Mouse (Mus musculus): ENCODE measurements around the gene En1. TPM values are rescaled to one million over a fixed set of nuclear protein-coding genes. Genes with fewer than 3 reads are reported as not detected.

En1 gene
- total RNA-seq (2023): not detected

DNA sequence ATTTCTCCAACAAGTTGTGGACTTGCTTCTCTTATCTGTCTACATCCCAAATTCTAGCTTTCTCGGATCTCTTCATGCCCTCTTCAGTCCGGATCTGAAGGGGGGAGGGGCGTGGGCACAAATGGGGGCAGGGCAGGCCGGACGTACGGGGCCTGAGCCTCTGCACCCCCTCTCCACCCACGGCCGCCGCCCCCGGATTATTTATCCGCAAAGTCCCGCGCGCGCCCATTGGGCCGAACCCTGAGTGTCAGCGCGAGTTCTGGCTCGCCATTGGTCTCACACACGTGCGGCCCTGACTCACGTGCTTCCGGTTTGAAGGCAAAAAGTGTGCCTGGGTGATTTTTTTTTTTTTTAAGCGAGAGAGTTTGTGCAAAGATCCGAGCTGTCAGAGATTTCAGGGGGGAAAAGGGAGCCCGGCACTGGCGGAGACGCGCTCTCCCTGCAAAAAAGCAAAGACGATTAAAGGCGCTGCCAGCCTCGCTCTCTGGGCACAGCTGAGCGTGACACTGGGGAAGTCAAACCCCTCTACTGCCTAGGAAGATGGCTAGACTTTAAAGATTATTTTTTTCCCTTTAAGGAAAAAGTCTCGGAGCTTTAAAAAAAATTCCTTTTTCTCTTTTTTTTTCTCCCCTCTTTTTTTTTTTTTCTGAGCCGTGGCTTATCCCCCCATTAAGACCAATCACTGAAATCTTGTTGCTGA lies at the start of gene En1:
Gene En1 (plus strand): TSS at position 388 of the 700 bp plus-strand sequence.

Other genes with a start within 250 kb of the En1 start
- gene Marco, start 97.4 kb upstream of the En1 start, total RNA-seq (2023): 1 to 10 TPM; 7.2 to 8.4 TPM

Measured in monocyte, adult 59 days (primary cell).